Mouse (Mus musculus): ENCODE results near the gene Hbq1b.
"Not testable (repeated sequence)": the region's sequence is repeated elsewhere in the genome, so short reads cannot be mapped to it uniquely, and the experiment has no call there.

Gene Hbq1b

DNA sequence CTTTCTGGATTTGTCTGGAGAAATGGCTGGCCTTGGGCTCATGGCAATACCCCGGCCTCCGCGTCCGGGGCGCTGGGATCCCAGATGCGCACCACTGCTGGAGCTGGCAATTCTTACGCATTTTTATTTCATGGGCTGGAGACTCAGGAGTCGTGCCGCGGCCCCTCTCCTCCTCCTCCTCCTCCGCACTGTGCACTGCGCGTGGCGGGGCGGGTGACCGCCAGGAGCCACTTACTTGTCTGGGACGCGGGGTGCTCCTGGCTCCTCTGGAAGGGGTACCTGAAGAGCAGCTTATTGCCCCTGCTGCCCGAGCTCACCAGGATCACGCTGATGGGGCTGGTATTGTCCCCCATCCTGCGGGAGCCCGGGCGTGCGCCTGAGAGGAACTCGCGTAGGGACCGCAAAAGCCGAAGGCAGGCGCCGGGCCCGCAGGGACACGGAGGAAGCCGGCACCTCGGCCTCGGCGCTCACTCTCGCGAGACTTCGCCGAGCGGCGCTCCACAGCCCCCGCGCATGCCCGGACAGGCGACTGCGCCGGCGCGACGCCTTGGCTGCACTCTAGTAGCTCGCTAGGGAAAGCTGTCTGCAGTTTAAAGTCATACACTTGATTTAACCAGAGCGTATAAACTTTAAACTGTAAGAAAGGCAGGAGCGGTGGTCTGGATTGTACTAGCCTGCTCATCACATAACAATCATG, 19.4 kb upstream of the Hbq1b start, which contains the start of gene Nprl3:
Gene Nprl3, minus strand, starts transcription at position 520 of the 697 bp plus-strand sequence.
- DNase-seq (ENCODE audit: low spot score in 2 of 2) = peak; percentile 92 to 94

DNA sequence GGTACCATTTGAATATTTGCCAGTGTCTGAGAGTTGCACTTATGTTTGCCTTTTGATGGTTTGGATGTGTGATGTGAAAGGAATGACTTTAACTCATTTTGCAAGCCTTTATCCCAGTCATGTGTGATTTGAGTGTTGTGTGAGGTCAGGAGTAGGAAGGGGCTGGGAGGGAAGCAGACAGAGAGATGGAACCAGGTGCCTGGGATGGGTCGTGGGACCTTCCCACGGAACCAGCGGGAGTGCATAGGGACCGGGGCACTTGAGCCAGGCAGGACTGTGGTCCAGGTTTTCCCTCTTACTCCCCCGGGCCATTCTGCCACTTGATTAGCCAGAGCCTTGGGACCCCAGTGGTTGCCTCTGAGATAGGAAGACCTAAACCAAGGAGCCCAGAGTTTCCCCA, 18.8 kb upstream of the Hbq1b start:
- DNase-seq (ENCODE audit: low spot score in 2 of 2) = no peak

DNA sequence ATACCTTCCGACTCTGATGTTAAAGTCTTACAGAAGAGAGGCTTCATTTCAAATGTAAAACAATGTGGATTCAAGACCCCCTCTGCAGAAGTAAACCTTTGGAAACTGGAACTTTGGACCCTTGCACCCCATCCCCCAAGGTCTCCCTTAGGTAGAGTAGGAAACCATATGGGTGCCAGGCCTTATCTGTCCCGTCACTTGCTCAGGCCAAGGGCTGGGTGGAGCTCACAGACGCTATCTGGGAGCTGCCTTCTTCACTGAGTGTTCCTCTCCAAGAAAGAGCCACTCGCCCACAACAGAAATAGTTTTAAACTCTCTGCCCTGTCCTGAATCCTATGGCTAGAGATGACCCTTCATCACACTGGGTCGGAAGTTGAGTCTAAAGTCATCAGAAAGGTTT, 17.8 kb upstream of the Hbq1b start:
- peak in 1 of 2 experiments; percentile 44 for DNase-seq (ENCODE audit: low spot score in 2 of 2)

DNA sequence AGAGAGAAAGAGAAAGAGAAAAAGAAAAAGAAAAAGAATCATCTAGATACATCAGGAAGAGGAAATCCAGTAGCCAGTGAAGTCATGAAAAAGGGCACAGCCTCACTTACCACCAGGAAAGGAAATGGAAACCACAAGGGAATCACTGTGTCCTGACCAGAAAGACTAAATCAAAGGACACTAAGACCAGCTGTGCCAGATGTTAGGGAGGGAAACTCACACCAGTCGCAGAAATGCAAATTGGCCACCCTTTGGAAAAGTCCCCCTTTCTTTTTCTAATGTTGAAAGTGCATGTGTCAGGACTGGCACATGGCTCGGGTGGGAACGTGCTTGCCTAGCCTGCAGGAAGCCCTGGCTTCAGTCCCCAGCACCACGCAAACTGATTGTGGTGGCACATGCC, 15.6 kb upstream of the Hbq1b start:
- no peak for DNase-seq (ENCODE audit: low spot score in 2 of 2)

DNA sequence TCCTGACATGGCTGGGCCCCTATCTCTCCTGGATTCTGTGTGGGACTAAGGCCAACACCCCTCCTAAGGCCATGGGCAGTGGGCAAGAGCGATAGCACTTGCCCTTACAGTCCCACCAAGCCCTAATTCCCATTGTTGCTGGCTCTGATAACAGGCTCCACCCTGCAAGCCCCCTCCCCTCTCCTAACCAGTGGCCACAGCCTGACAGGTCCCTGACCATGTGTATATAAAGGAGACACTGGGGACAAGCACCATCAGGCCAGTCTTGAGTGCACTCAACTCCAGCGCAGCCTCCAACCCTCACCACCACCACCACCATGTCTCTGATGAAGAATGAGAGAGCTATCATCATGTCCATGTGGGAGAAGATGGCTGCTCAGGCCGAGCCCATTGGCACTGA, 10.4 kb upstream of the Hbq1b start, which contains the start of gene Hba-x:
Gene Hba-x, plus strand, starts transcription at position 54 of the 400 bp plus-strand sequence.
- no peak for DNase-seq (ENCODE audit: low spot score in 2 of 2)

DNA sequence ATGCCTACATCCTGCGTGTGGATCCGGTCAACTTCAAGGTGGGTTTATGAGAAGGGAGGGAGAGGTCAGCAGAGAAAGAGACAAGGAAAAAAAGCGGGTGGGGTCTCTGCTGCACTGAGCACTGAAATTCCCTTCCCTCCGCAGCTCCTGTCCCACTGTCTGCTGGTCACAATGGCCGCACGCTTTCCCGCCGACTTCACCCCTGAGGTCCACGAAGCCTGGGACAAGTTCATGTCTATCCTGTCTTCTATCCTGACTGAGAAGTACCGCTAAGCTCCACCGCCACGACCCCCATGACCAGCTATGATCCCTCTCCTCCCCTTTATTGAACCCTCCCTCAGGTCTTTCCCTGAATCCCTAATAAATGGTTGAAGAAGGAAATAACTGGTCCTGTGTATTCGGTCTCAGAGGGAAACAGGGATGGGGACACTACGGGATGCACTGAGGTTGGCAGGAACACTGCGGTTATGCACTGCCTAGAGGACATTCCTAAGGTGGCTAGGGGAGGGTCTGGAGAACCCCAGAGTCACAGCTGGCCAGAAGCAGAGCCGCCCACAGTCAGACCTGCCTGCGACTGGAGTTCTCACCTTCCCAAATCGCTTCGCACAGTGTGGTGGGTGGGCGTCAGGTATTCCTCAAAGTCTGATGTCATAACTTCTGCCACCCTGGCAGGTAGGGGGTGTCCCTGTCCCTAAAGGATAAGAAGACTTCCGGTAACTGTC, 8.9 kb upstream of the Hbq1b start:
- no peak for DNase-seq (ENCODE audit: low spot score in 2 of 2)

DNA sequence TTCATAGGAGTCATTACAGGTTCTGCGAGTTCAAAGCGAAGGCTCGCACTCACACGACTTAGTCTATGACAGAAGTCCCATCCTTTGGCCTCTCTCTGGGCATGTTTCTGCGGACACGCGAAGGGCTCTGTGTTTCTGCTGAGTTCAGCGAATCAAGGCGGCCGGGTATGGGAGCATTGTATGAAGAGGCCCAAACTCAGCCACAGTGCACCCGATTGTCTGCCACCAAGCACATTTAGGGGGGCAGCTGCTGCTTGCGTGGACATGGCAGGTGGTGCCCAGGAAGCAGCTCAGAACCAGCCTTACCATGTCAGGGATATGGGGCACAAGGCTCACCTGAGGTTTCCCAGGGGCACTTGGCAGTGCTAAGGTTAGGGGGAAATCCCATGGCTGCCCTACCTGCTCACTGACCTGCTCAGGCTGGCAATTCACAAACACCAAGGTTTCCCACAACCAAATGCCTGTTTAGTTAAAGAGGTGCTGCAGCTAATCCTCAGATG, 8.3 kb upstream of the Hbq1b start:
- no peak for DNase-seq (ENCODE audit: low spot score in 2 of 2)

DNA sequence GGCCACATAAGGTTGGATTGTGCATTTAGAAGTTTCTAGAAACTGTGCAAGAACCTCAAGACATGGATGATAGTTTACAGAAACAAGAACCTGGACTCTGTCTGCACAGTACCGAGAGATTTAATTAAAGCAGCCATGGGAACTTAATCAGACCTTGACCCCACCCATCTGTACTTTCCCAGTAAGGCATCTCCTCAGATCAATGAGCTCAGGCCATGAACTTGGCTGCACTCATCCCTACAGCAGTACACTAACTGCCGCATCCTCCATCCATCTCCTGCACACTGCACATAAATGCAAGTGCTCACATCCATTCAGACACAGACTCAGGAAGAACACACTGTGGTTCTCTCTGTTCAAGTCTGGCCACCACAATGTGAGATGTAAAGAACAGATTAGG, 6.1 kb upstream of the Hbq1b start:
- no peak for DNase-seq (ENCODE audit: low spot score in 2 of 2)

DNA sequence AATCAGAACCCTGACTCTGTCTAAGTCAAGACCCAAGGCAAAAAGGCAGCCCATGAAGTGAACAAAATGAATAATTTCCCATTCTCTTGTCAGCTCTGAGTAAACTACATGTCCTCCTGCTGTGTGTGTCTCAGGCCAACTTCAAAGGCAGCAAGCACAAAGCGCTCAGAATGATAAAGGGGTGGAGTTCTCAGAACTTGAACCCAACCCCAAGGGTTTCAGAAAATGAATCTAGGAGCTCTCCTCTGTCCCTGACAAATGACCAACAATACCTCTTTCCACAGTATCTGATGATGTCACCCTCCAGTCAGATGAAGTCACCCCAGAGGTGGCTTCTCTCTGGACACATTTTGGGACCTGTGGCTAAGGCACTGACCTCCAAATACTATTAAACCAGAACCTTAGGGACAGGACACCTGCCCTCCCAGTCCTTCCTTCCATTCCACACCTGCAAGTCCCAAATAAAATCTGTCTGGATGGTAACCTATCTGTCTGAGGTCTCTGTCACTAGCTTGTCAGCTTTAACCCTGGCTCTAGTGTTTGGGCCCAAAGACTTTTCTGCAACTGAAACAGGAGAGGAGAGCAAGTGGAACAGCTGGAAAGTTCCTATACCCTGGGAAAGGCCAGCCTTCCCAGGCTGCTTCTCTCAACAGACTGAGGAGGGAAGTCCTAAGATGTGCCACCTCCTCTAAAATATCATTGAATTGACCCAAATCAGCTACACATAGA, 5.2 kb upstream of the Hbq1b start:
- no peak for DNase-seq (ENCODE audit: low spot score in 2 of 2)

DNA sequence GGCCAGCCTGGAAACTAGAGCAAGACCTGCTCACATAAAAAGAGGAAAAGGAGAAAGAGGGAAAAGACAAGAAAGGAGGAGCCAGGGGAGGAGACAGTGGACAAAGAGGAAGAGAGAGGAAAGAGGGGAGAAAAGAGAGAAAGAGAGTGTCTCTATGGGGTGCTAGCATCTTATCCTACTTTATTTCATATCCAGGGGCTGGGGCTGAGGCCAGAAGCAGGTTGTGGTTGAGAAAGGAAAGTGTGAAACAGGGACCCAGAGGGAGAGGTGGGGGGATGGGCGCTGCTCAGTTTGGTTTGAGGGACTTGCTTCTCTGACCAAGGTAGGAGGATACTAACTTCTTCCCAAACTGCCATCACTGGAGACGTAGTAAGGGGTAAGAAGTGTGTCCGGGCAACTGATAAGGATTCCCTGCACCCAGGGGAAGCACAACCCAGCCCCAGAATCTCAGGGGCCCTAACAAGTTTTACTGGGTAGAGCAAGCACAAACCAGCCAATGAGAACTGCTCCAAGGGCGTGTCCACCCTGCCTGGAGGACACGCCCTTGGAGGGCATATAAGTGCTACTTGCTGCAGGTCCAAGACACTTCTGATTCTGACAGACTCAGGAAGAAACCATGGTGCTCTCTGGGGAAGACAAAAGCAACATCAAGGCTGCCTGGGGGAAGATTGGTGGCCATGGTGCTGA, 3.5 kb upstream of the Hbq1b start, which contains the start of gene Hba-a1:
Gene Hba-a1, plus strand, starts transcription at position 421 of the 687 bp plus-strand sequence.
- DNase-seq (ENCODE audit: low spot score in 2 of 2) = not testable (repeated sequence)

DNA sequence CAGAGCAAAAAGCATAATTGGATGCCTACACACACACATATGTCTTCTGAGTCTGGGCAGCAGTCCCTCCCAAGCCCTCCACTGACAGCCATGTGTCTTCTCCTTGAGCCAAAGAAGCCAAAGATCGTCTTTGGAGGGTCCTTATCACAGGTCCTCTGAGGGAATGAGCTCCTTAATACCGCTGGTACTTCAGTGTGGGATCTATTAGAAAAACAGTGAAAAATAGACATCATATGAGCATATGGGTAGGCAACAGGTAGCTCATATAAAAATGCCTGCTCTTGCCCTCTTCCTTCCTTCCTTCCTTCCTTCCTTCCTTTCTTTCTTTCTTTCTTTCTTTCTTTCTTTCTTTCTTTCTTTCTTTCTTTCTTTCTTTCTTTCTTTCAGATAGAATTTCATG, 2.2 kb upstream of the Hbq1b start:
- not testable (repeated sequence) for DNase-seq (ENCODE audit: low spot score in 2 of 2)

DNA sequence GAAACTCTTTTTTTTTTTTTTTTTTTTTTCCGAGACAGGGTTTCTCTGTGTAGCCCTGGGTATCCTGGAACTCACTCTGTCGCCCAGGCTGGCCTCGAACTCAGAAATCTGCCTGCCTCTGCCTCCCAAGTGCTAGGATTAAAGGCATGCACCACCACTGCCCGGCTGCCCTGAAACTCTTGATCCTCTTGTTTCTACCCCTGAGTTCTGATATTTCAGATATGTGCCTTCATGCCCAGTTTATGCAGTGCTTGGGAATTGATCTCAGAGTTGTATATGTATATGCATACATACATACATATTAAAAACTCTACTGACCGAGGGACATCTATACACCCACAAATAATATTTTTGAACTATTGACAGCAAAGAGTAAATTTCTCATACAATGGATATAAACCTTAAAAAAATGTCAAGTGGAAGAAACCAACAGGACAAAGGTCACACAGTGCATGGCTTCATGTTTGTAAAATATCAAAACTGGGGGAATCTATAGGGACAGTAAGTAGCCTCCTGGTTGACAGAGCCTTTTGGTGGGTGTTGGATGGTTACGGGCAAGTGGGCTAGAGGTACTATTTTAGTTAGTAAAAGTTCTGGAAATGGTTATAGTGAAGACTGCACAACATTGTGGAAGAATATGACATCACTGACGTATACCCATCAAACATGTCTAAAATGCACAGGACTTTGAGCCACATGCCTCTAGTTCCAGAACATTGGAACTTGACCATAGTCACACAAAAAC, 1.6 kb upstream of the Hbq1b start:
- DNase-seq (ENCODE audit: low spot score in 2 of 2) = peak; percentile 59 to 69

DNA sequence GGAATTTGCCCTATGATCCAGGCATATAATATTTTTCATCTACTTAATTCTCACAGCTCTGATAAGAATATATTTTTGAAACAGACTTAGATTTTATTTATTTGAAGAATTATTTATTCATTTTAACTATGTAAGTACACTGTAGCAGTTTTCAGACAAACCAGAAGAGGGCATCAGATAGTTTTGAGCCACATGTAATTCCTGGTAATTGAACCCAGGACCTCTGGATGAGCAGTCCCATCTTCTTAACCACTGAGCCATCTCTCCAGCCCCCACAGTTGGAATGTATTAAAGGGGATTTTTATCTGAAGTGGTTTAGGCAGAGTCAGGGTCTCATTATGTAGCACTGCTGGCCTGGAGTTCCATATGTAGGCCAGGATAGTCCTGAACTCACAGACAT, 878 bp upstream of the Hbq1b start:
- not testable (repeated sequence) for DNase-seq (ENCODE audit: low spot score in 2 of 2)

DNA sequence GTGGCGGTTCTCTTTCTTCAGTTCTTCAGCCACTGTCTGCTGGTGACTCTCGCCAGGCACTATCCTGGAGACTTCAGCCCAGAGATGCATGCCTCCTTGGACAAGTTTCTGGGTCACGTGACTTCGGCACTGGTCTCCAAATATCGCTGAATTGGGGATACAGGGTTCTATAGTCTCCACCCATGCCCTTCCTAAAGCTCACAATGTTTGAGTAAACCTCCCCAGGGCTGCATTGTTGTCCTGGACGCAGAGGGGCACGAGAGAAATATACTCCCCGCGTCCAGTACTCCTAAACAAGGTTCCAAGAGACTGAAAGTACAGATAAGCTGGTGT, 694 bp downstream of the Hbq1b start:
- DNase-seq (ENCODE audit: low spot score in 2 of 2) = no peak

DNA sequence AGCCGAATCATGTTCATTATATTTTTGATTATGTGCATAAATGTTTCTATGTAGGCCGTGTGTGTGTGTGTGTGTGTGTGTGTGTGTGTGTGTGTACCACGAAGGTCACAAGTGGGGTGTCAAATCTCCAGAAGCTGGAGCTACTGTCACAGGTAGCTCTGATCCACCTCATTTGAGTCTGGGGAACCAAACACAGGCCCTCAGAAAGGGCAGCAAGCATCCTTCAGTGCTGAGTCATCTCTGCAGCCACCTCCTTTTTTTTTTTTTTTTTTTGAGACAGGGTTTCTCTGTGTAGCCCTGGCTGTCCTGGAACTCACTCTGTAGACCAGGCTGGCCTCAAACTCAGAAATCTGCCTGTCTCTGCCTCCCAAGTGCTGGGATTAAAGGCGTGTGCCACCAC, 6.1 kb downstream of the Hbq1b start:
- DNase-seq (ENCODE audit: low spot score in 2 of 2) = not testable (repeated sequence)

DNA sequence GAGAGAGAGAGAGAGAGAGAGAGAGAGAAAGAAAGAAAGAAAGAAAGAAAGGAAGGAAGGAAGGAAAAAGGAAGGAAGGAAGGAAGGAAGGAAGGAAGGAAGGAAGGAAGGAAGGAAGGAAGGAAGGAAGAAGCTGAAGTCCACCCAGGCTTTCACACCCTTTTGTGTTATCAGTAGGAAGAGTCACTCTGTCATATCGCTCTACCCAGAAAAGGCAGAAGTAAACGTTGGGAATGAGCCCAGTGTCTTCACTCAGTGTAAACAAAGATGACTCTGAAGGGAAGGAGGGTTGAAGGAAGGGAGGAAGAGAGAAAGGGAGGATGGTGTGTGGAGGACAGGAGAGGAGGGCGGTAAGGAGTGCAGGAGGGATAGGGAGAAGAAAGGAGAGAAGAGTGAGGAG, 6.7 kb downstream of the Hbq1b start:
- DNase-seq (ENCODE audit: low spot score in 2 of 2) = not testable (repeated sequence)

DNA sequence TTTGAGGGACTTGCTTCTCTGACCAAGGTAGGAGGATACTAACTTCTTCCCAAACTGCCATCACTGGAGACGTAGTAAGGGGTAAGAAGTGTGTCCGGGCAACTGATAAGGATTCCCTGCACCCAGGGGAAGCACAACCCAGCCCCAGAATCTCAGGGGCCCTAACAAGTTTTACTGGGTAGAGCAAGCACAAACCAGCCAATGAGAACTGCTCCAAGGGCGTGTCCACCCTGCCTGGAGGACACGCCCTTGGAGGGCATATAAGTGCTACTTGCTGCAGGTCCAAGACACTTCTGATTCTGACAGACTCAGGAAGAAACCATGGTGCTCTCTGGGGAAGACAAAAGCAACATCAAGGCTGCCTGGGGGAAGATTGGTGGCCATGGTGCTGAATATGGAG, 9.4 kb downstream of the Hbq1b start, which contains the start of gene Hba-a2:
Gene Hba-a2, plus strand, starts transcription at position 287 of the 400 bp plus-strand sequence.
- not testable (repeated sequence) for DNase-seq (ENCODE audit: low spot score in 2 of 2)

DNA sequence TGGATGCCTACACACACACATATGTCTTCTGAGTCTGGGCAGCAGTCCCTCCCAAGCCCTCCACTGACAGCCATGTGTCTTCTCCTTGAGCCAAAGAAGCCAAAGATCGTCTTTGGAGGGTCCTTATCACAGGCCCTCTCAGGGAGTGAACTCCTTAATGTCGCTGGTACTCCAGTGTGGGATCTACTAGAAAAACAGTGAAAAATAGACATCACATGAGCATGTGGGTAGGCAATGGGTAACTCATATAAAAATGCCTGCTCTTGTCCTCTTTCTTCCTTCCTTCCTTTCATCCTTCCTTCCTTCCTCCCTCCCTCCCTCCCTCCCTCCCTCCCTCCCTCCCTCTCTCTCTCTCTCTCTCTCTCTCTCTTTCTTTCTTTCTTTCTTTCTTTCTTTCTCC, 10.7 kb downstream of the Hbq1b start:
- DNase-seq (ENCODE audit: low spot score in 2 of 2) = not testable (repeated sequence)

DNA sequence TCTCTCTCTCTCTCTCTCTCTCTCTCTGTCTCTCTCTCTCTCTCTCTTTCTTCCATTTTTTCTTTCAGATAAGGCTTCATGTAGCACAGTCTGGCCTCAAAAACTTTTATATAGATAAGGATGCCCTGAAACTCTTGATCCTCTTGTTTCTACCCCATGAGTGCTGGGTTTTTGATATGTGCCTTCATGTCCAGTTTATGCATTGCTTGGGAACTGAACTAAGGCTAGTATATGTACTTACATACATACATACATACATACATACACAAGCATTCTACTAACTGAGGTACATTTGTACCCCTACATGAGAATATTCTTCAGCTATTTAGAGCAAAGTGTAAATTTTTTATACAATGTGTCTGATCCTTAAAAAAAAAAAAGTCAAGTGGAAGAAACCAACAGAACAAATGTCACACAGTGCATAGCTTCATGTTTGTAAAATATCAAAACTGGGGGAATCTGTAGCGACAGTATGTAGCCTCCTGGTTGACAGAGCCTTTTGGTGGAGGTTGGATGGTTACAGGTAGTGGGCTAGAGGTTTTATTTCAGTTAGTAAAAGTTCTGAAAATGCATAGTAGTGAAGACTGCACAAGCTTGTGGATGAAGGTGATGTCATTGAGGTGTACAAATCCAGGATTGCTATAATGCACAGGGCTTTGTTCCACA, 11.2 kb downstream of the Hbq1b start:
- DNase-seq (ENCODE audit: low spot score in 2 of 2) = no peak

DNA sequence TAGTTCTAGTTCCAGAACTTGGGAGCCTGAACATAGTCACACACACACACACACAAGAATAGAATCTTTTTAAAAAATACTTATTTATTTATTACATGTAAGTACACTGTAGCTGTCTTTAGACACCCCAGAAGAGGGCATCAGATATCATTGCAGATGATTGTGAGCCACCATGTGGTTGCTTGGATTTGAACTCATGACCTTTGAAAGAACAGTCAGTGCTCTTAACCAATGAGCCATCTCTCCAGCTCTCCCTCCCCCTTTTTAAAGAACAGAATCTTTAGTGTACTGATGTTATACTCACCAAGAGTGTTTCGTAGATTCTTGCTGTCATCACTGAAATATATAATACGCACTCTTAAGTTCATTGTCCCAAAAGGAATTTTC, 11.8 kb downstream of the Hbq1b start:
- DNase-seq (ENCODE audit: low spot score in 2 of 2) = no peak

Measured in spleen, postnatal 14 days (tissue).